Mouse (Mus musculus) stomach, postnatal 0 days (tissue): ENCODE data around the gene Sema5a. TPM values are rescaled to one million over a fixed set of nuclear protein-coding genes. Genes with fewer than 3 reads are reported as not detected.

Experiments
- ATAC-seq: fragments of 200-750 bp; cut with Nextera tagmentation; 2 replicates; pipeline ENCODE4 v1.8.0; 2017; ENCODE audit not compliant: low FRiP score, low TSS enrichment
- DNase-seq: peaks from one replicate; pipeline ENCODE4 v3.0.0-alpha.2; 2016; ENCODE audit warnings: low spot score
- H3K27ac ChIP-seq: fragments of 300-500 bp; sonication (generic); replicated peaks from 2 replicates; pipeline ENCODE4 v1.5.1; 2014; ENCODE audit warnings: mild to moderate bottlenecking, control low read depth
- H3K27me3 ChIP-seq: fragments of 300-500 bp; sonication (generic); 2 replicates; pipeline ENCODE4 v1.6.1; 2014; ENCODE audit warnings: low read length; ENCODE audit not compliant: control insufficient read depth, insufficient read depth
- H3K36me3 ChIP-seq: fragments of 300-500 bp; sonication (generic); 2 replicates; pipeline ENCODE4 v1.6.1; 2014; ENCODE audit warnings: low read length, mixed read lengths; ENCODE audit not compliant: control insufficient read depth, insufficient read depth
- H3K4me1 ChIP-seq: fragments of 300-500 bp; sonication (generic); replicated peaks from 2 replicates; pipeline ENCODE4 v1.6.1; 2014; ENCODE audit warnings: antibody characterized with exemption; ENCODE audit not compliant: control insufficient read depth, insufficient read depth
- H3K4me2 ChIP-seq: fragments of 300-500 bp; sonication (generic); replicated peaks from 2 replicates; pipeline ENCODE4 v1.6.1; 2014; ENCODE audit warnings: low read depth, mild to moderate bottlenecking, control low read depth, moderate library complexity
- H3K4me3 ChIP-seq: fragments of 300-500 bp; sonication (generic); 2 replicates; pipeline ENCODE4 v1.5.1; 2014; ENCODE audit warnings: low read depth, low read length, control low read depth
- H3K9ac ChIP-seq: fragments of 300-500 bp; sonication (generic); 2 replicates; pipeline ENCODE4 v1.6.1; 2014; ENCODE audit warnings: mild to moderate bottlenecking, low read length, control low read depth, mixed read lengths
- H3K9me3 ChIP-seq: fragments of 300-500 bp; sonication (generic); 2 replicates; pipeline ENCODE4 v1.6.1; 2016; ENCODE audit warnings: low read length; ENCODE audit not compliant: control insufficient read depth
- CTCF ChIP-seq: IDR thresholded peaks from 2 replicates; pipeline ENCODE4 v1.5.1; 2016; ENCODE audit warnings: antibody characterized with exemption, low read depth, mild to moderate bottlenecking, moderate library complexity
- EP300 ChIP-seq: optimal IDR thresholded peaks from 2 replicates; pipeline ENCODE3; 2016; ENCODE audit warnings: antibody characterized with exemption
- WGBS: fragments of 180-500 bp; shearing (Covaris S2); extraction: QIAGEN DNeasy Blood & Tissue Kit; methylation state at CpG from one replicate; pipeline ENCODE4 v1.1.7; 2014; 5-methylcytosine and 5-hydroxymethylcytosine counted together
- polyA plus RNA-seq: library from polyadenylated mRNA; unstranded; fragments of >200 nt; fragmentation: Nextera tagmentation; extraction: Ambion mirVana; gene quantifications from 2 replicates; pipeline ENCODE4 v1.2.1, GENCODE M21; 2015

Sema5a gene
- polyA plus RNA-seq, 1 experiment from 2014 or later = 5.5 TPM

DNA sequence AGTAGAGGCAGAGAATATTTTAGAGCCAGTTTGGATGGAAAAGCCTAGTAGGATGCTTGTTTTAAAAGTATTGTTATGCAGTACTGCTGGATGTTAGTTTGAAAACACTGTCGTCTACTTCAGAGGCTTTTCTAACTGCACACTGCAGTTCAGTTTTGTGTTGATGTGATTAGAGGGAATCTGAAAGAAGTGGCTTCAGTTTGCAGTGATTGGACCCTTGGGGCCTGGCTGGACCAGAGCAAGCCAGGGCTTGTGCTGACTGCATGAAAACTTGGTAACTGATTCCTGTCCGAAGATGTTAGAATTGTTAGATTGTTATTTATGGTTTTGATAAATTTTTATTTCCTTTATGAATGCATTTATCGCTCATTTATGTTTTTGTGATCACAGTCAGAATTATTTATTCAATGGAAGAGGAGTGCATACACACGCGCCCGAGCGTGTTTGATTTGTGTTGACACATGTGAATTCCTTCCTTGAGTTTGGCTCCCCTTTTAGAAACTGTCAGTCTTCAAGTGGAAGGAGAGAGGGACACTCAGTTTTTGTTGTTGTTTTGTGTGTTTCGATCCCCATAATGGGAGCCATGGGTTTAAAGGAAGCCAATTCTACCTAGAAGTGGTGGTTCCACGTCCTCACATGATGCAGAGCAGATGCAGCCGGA, 85.2 kb downstream of the Sema5a start:
- Histone ChIP-seq H3K4me3 (no peak overlapping the region), H3K36me3 (no peaks in the 10 kb centered on the region), H3K9ac (no peak overlapping the region), H3K4me1 (no peaks in the 10 kb centered on the region), H3K27ac (no peak overlapping the region), H3K4me2 (no peak overlapping the region), H3K27me3 (no peaks in the 10 kb centered on the region), H3K9me3 (no peaks in the 10 kb centered on the region)
- 55% methylated on average over 10 of the region's 10 CpGs for WGBS
- ATAC-seq (no peak), DNase-seq (no peak)
- TF ChIP-seq EP300 = no peak
- no peak for TF ChIP-seq CTCF

DNA sequence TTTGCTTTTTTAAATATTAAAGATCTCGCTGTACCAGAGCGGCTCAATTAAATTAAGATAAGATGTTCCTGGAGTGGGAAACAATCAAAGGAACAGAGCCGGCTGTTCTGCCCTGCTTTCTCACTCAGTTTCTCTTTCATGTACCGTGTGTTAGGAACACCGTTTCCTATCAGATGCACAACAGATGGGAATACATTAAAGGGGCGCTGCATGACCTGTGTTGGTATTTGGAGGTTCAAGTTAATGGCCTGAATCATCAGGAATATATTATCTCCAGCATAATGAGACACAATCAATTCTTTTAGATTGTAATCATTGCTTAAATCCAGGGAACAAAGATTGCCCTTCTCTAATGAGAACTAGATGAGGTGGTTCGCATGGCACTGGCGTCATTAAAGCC, 85.8 kb downstream of the Sema5a start:
- H3K4me1 ChIP-seq = no peaks in the 10 kb centered on the region
- no peak for DNase-seq
- no peaks in the 10 kb centered on the region for H3K27me3 ChIP-seq
- no peak overlapping the region for H3K9ac ChIP-seq
- ATAC-seq = no peak
- H3K27ac ChIP-seq = no peak overlapping the region
- WGBS = 66% methylated on average over 8 of the region's 8 CpGs
- no peaks in the 10 kb centered on the region for H3K9me3 ChIP-seq
- H3K4me3 ChIP-seq = no peak overlapping the region
- no peak overlapping the region for H3K4me2 ChIP-seq
- H3K36me3 ChIP-seq = no peaks in the 10 kb centered on the region
- TF ChIP-seq CTCF = no peak
- TF ChIP-seq EP300 = no peak

DNA sequence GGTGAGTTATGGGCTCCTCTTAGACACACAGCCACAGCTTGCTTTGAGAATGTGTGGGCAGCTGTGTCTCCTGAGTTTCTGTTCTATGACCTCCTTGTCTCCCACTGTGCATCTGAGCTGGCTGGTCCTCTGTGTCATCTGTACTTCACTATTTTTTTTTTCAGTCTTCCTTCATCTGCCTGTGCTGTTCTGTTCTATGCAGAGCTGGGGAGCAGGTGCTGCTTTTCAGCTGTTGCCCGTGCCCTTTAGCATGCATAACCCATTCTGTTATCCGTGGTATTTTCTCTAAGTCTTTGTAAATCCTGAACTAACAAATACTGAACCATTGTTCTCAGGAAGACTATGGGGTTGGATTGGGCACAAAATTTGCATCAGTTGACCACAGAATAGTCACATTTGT, 86.4 kb downstream of the Sema5a start:
- H3K4me2 ChIP-seq = no peak overlapping the region
- no peak for TF ChIP-seq CTCF
- TF ChIP-seq EP300 = no peak
- no peaks in the 10 kb centered on the region for H3K36me3 ChIP-seq
- no peaks in the 10 kb centered on the region for H3K4me1 ChIP-seq
- H3K4me3 ChIP-seq = no peak overlapping the region
- no peak overlapping the region for H3K27ac ChIP-seq
- DNase-seq = no peak
- no peaks in the 10 kb centered on the region for H3K27me3 ChIP-seq
- 57% methylated on average over 2 of the region's 2 CpGs for WGBS
- no peak overlapping the region for H3K9ac ChIP-seq
- ATAC-seq = no peak
- H3K9me3 ChIP-seq = no peaks in the 10 kb centered on the region

DNA sequence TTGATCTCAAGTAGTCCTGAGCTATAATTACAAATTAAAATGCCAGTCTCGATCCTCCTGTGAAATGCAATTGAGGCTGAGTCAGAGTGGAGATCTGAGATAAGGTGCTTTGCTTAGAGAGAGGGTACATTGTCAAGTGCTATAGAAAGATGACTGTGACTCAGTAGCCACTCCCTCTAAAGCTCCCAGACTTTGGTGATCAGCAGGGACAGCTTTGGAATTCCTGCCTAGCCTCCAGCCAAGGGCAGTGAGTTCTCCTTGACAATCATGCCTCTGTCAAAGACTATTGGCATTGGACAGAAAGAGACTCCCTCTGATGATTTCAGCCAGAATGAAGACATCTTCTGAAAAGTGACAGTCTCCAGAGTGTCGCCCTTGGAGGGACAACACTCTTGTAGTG, 88.8 kb downstream of the Sema5a start:
- 72% methylated on average over 2 of the region's 2 CpGs for WGBS
- Histone ChIP-seq H3K4me1 (no peaks in the 10 kb centered on the region), H3K9me3 (no peaks in the 10 kb centered on the region), H3K27ac (no peak overlapping the region), H3K27me3 (no peaks in the 10 kb centered on the region), H3K4me3 (no peak overlapping the region), H3K9ac (no peak overlapping the region), H3K4me2 (no peak overlapping the region), H3K36me3 (no peaks in the 10 kb centered on the region)
- ATAC-seq (no peak), DNase-seq (no peak)
- TF ChIP-seq EP300 = no peak
- TF ChIP-seq CTCF = no peak

DNA sequence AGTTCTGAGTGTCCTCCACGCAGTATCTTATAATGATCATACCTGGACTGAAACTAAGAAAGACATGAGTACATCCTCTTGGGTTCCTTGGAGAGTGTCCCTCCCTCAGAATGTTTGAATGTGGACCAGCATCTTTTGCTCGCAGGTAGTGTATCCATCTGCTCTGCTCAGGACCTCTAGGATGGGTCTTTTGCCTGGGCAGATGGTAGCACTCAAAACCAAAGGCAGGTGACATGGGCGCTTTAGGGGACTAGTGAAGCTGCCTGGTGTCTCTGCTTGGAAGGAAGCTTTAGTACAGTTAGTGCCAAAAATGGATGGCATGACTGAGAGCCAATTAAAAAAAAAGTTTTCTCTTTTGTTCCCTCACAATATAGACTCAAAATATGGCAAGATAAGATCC, 93.2 kb downstream of the Sema5a start:
- Histone ChIP-seq H3K4me2 (no peak overlapping the region), H3K4me3 (no peak overlapping the region), H3K36me3 (no peaks in the 10 kb centered on the region), H3K27me3 (no peaks in the 10 kb centered on the region), H3K27ac (no peak overlapping the region), H3K9me3 (no peaks in the 10 kb centered on the region), H3K4me1 (no peaks in the 10 kb centered on the region), H3K9ac (no peak overlapping the region)
- 88% methylated on average over 3 of the region's 3 CpGs for WGBS
- ATAC-seq (no peak), DNase-seq (no peak)
- TF ChIP-seq EP300 = no peak
- no peak for TF ChIP-seq CTCF

DNA sequence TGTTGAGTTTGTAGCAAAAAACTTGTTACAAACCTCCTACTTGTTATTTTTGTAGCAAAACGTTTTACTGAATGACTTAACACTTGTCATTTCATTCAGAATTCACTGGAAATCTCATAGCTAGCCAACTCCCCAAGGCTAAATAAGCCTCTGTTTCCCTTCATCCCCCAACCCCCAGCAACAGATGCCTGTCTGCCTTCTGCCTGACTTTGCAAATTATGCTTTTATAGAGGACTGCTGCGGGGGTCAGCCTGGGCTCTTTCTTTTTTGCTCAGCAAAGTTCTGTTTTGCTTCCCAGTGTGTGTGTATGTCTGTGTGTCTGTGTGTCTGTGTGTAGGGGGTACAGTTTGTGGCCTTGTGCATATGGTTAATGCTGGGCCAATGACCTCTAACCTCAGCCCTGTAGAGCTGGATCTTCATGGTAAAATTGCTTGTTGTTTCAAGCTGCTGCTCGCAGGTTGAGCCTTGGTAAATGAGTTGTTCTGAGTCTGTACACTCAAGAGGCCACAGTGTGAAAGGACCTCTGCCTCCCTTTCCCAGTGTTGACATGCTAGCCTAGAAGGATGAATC, 94.2 kb downstream of the Sema5a start:
- H3K9ac ChIP-seq = no peak overlapping the region
- H3K27ac ChIP-seq = no peak overlapping the region
- no peaks in the 10 kb centered on the region for H3K36me3 ChIP-seq
- no peak overlapping the region for H3K4me3 ChIP-seq
- ATAC-seq (no peak), DNase-seq (no peak)
- WGBS = 52% methylated on average over 3 of the region's 3 CpGs
- TF ChIP-seq CTCF (no peak), EP300 (no peak)
- H3K27me3 ChIP-seq = no peaks in the 10 kb centered on the region
- no peaks in the 10 kb centered on the region for H3K9me3 ChIP-seq
- H3K4me2 ChIP-seq = no peak overlapping the region
- no peaks in the 10 kb centered on the region for H3K4me1 ChIP-seq
